Mouse (Mus musculus) neutrophil, adult 65 days (primary cell): ENCODE data around the gene Serpinb6b. TPM values are rescaled to one million over a fixed set of nuclear protein-coding genes. Genes with fewer than 3 reads are reported as not detected.

Source experiments
- total RNA-seq: library from RNA; stranded (reverse); gene quantifications from 2 replicates; pipeline ENCODE4 v1.2.4, GENCODE M21; 2023

Gene Serpinb6b
- not detected in 2 replicates for total RNA-seq

GRCm38 (mm10) chr13:32964989-32965811 lies at the start of gene Serpinb6b:
Gene Serpinb6b, plus strand, starts transcription at chr13:32965209.

GRCm38 (mm10) chr13:33002950-33003349 lies 37.9 kb downstream of the Serpinb6b start, which contains the start of gene Serpinb9:
Gene Serpinb9, plus strand, starts transcription at chr13:33003250.

GRCm38 (mm10) chr13:33027244-33027643 lies 62.2 kb downstream of the Serpinb6b start, which contains the start of gene Serpinb9b:
Gene Serpinb9b, plus strand, starts transcription at chr13:33027416.

Other genes starting within 250 kb of the Serpinb6b start
- gene Mylk4, start 181.3 kb upstream of the Serpinb6b start, total RNA-seq = not detected in 2 replicates
- gene Wrnip1, start 163.2 kb upstream of the Serpinb6b start, total RNA-seq = 8.7 and 9.3 TPM in 2 replicates
- not detected in 2 replicates for gene D930007J09Rik, start 162.4 kb upstream of the Serpinb6b start, total RNA-seq
- 322 and 334 TPM in 2 replicates for gene Serpinb1a, start 114.0 kb upstream of the Serpinb6b start, total RNA-seq
- gene Serpinb1c, start 67.0 kb upstream of the Serpinb6b start, total RNA-seq = not detected in 2 replicates
- gene Serpinb9, start 38.0 kb downstream of the Serpinb6b start, total RNA-seq = 0.23 and 0.25 TPM in 2 replicates
- not detected in 2 replicates for gene Serpinb9b, start 62.2 kb downstream of the Serpinb6b start, total RNA-seq
- not detected in 2 replicates for gene Serpinb1b, start 113.4 kb downstream of the Serpinb6b start, total RNA-seq
- not detected in 2 replicates for gene Serpinb9c, start 194.5 kb downstream of the Serpinb6b start, total RNA-seq
- not detected in 2 replicates for gene Serpinb9d, start 227.8 kb downstream of the Serpinb6b start, total RNA-seq